Mouse (Mus musculus): Measurements from ENCODE around the gene Nr6a1.
A peak's percentile ranks its signal among the peaks of the same experiment; 100 is the strongest.

Gene Nr6a1

GRCm38 (mm10) chr2:38711421-38711861, 216.0 kb downstream of the Nr6a1 start:
- peak; percentile 29 for DNase-seq

DNA sequence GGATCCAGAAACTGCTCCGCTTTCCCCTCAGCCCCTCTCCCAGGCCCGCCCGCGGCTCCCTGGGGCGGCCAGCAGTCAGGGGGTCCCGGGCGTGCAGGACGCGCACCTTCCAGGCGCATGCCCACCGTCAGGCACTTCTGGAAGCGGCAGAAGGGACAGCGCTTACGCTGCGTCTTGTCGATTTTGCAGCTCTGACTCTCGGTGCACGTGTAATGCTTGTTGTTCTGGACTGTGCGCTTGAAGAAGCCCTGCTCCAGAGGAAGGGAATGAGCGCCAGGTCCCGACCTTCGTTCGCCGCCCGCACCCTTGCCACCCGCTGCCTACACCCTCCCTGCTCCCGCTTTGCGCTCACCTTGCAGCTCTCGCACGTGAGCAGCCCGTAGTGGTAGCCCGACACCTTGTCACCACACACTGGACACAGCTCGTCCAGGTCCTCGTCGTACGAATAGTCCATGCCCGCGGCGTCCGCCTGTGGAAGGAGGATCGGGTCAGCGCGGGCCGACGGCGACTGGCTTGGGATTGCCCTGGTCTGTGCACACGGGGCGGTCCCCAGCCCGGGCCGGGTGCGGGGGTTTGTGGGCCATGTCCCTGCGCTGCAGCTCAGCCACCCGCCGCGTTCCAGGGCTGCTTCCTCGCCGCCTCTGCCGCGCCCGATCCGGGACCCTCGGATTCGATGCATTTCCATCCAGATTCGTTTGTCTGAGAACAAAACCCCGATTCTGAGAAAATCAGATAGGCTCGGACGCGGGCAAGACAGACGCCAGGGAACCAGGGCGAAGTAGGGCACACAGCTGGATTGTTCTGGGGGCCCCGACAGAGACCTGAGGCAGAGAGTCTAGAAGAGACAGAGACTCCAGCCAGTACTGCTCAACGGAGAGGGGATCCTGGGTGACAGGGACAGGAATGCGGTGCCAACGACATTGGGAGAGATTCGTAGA, 216.9 kb downstream of the Nr6a1 start:
- no peak for DNase-seq

DNA sequence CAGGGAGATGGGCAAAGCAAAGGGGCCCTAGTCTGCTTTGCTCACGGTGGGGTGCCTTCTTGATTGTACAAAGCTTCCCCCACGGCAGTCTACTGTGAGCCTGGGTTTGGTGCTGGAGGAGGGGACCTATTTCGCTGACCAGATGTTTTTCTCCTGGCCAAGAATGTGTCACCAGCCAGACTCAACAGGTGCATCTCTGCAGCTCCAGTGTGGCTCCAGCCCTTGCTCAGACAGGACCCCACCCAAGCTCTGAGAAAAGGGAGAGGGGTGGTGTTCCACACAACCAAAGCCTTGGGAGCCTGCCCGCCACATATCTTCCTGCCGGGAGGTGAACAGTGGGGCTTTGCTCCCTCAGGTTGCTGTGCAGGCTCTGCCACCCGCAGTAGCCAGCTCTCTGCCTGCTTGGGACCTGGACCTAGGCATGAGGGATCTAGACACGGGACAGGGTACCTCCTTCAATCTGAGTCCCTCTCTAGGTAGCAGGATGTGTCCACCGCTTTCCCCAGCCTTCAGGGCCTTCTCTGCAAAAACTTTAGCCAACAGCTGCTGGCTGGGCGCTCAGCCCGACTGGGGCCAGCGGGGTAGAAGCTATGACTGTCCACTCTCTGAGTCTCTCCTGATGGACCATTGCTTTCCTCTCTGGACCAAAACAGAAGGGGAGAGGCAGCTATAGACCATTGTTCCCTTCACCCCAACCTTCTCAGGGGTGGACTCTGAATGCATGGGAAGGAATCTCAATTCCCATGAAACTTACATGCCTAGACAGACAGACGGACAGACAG, 218.4 kb downstream of the Nr6a1 start:
- no peak for DNase-seq

- DNase-seq: no peak
Observed at GRCm38 (mm10) chr2:38706661-38707060, 220.8 kb downstream of the Nr6a1 start.

- no peak for DNase-seq
Observed at GRCm38 (mm10) chr2:38705036-38705435, 222.5 kb downstream of the Nr6a1 start.

- DNase-seq: no peak
Observed at GRCm38 (mm10) chr2:38704336-38704735, 223.2 kb downstream of the Nr6a1 start.

DNA sequence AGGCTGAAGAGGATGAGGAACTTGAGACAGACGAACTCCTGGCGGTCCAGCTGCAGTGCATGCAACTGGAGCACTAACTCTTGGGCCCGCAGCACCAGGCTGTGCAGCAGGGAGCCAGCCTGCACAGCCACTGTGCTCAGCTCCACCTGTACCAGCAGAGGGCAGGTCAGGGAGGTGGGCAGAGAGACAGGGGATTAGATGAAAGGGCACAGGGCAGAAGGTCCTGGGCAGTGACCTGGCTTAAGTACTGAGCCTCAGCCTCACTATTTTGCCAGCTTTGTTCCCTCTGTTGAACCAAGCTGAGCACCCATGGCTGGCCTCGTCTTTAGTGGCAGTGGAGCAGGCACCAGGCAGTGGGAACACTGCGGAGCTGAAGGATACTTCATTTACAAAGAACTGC, 227.3 kb downstream of the Nr6a1 start:
- no peak for DNase-seq

- DNase-seq: no peak
Observed at GRCm38 (mm10) chr2:38698623-38699022, 228.9 kb downstream of the Nr6a1 start.

DNA sequence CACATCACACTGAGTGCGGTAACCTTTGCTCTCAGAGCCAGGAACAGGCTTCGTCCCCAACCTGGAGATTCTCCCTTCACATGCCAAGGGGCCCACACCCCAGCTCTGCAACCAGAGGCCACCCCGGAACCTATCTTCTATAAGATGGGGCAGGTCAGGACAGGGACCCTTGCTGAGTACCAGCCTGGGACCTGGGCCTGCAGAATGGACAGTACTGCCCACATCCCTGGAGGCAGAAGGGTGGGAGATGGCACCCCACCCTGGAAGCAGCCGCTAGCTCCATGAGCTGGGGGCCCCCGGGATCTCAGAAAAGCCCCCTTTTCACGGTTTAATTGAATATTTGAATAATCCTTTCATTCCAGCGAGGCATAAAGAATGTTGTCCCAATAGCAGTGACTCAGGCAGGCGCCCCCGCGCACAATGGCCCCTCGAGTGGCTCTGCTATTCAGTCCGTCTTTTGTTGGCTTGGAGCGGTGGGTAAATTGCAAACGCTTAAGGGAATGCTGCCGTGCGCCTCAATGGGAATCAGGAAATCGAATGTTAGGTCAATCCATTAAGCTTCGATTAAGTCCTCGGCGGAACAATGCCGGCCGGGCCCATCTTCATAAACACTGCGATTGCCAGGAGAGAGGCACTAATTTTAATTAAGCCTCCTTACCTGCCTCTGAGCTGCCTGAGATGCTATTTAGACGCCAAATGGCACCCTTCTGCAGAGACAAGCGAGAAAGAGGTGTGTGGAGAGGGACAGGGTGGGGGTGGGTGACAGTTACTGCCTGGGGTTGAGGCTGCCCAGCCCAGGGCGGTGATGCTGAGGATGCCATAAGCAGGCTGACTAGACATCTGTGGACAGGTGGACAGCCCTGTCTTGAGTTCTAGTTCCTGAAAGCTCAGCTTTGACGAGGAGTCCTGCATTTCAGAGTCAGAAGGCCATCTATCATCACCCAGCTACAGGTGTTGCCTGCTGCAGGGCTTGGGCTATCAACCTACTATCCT, 230.1 kb downstream of the Nr6a1 start:
- DNase-seq: no peak

GRCm38 (mm10) chr2:38695770-38696169, 231.7 kb downstream of the Nr6a1 start:
- no peak for DNase-seq

GRCm38 (mm10) chr2:38691542-38691941, 235.9 kb downstream of the Nr6a1 start:
- DNase-seq: peak; percentile 80

DNA sequence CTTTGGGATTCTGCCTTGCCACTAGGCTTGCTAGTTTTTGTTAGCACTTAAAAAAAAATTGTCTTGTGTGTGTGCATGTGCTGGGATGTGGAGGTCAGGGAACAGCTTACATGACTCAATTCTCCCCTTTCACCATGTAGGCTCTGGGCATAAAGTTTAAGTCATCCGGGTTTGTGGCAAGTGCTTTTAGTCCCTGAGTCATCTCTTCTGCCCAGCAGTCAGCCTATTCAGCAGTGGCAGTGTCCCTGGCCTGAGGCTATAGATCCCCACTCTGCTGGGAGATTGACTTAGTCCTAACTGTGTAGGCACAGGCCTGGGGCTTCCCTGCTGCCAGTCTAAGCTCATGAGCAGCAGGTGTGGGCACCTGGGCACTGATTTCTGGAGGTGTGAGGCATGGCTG, 237.6 kb downstream of the Nr6a1 start:
- DNase-seq: no peak

GRCm38 (mm10) chr2:38688791-38689520, 238.5 kb downstream of the Nr6a1 start:
- DNase-seq: peak; percentile 83

DNA sequence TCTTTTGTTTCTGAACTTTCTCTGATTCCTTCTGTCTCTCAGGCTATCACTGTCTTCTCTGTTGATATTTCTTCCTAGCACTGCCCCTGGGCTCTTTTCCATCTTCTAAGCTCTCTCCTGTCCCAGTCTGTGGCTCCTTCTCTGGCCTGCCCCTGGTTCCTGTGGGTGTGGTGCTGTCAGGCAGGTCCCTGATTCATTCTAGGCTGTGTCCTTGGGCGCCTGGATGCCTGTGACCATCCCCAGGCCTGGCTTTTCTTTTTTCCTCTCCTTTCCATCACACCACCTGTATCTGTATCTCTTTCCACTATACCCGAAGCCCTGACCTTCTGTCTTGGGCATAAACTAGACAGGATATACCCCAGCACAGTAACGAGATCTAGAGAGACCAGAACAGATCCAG, 241.7 kb downstream of the Nr6a1 start:
- no peak for DNase-seq

GRCm38 (mm10) chr2:38683083-38683482, 244.4 kb downstream of the Nr6a1 start:
- no peak for DNase-seq

DNA sequence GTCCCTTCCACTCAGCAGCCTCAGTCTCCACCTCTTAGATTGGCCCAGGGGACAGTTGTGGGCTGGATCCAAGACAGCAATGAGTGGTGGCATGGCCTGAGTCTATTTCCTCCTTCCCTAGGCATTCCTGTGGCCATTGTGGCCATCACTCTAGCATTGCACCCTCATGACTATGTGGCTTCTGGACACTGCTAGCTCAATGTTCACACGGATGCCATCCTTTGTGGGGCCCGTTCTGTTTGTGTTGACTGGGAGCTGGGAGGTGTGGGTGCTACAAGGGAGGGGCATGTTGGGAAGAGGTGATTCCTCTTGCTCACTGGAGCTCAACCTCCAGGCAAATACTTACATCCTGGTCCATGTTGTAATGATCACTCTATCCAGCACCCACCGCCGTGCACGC, 245.3 kb downstream of the Nr6a1 start:
- no peak for DNase-seq

GRCm38 (mm10) chr2:38678947-38679346, 248.5 kb downstream of the Nr6a1 start:
- DNase-seq: no peak

GRCm38 (mm10) chr2:38675366-38675969, 252.0 kb downstream of the Nr6a1 start:
- DNase-seq: no peak
